Mouse (Mus musculus): Measurements from ENCODE around the gene Spred2. TPM values are rescaled to one million over a fixed set of nuclear protein-coding genes. Genes with fewer than 3 reads are reported as not detected.

Spred2 gene
- polyA plus RNA-seq, 1 experiment from 2014 or later: 8.5 TPM

- no peak for ATAC-seq (replicated peaks; ENCODE audit: low FRiP score, low read depth)
- DNase-seq (ENCODE audit: low spot score): no peak
- no peak for TF ChIP-seq CTCF (IDR thresholded peaks at IDR 0.05; ENCODE audit: low read depth)
- H3K9me3 ChIP-seq (replicated peaks; ENCODE audit: low read length): no peaks in the 10 kb centered on the region
- peak overlapping the region; percentile 25; the same call in 1 of the 2 replicates for H3K4me2 ChIP-seq (ENCODE audit: low read length)
- peak overlapping the region; percentile 86 for H3K27ac ChIP-seq
- WGBS: 31% methylated on average over 16 of the region's 16 CpGs
- no peaks in the 10 kb centered on the region for H3K27me3 ChIP-seq (ENCODE audit: insufficient read depth, low read length)
- no peaks in the 10 kb centered on the region for H3K36me3 ChIP-seq (ENCODE audit: insufficient read depth, low read length)
- H3K4me1 ChIP-seq (replicated peaks; ENCODE audit: insufficient read depth, low read length): peaks cover 59% of the 10 kb centered on the region
- H3K4me3 ChIP-seq (replicated peaks; ENCODE audit: low read depth, low read length): no peak overlapping the region
- H3K9ac ChIP-seq (ENCODE audit: low read depth, low read length): no peak overlapping the region; the same call in 1 of the 2 replicates
These were observed 40.9 kb downstream of the Spred2 start for GRCm38 (mm10) chr11:19965037-19965611.

GRCm38 (mm10) chr11:19965664-19966063 lies 41.5 kb downstream of the Spred2 start:
- Histone ChIP-seq H3K36me3 (ENCODE audit: insufficient read depth, low read length) (no peaks in the 10 kb centered on the region), H3K27ac (peak overlapping the region; percentile 86), H3K4me3 (replicated peaks; ENCODE audit: low read depth, low read length) (no peak overlapping the region), H3K9me3 (replicated peaks; ENCODE audit: low read length) (no peaks in the 10 kb centered on the region), H3K9ac (ENCODE audit: low read depth, low read length) (no peak overlapping the region), H3K4me1 (replicated peaks; ENCODE audit: insufficient read depth, low read length) (peaks cover 59% of the 10 kb centered on the region), H3K4me2 (ENCODE audit: low read length) (no peak overlapping the region), H3K27me3 (ENCODE audit: insufficient read depth, low read length) (no peaks in the 10 kb centered on the region)
- no peak for ATAC-seq (replicated peaks; ENCODE audit: low FRiP score, low read depth)
- TF ChIP-seq CTCF (IDR thresholded peaks at IDR 0.05; ENCODE audit: low read depth): no peak
- 68% methylated on average over 4 of the region's 4 CpGs for WGBS
- no peak for DNase-seq (ENCODE audit: low spot score)

- H3K36me3 ChIP-seq (ENCODE audit: insufficient read depth, low read length): no peaks in the 10 kb centered on the region
- no peak overlapping the region for H3K9ac ChIP-seq (ENCODE audit: low read depth, low read length)
- no peak for ATAC-seq (replicated peaks; ENCODE audit: low FRiP score, low read depth)
- no peak overlapping the region for H3K4me2 ChIP-seq (ENCODE audit: low read length)
- no peak for TF ChIP-seq CTCF (IDR thresholded peaks at IDR 0.05; ENCODE audit: low read depth)
- H3K27me3 ChIP-seq (ENCODE audit: insufficient read depth, low read length): no peaks in the 10 kb centered on the region
- no peaks in the 10 kb centered on the region for H3K9me3 ChIP-seq (replicated peaks; ENCODE audit: low read length)
- 52% methylated on average over 2 of the region's 2 CpGs for WGBS
- H3K4me3 ChIP-seq (replicated peaks; ENCODE audit: low read depth, low read length): no peak overlapping the region
- H3K27ac ChIP-seq: peak overlapping the region; percentile 86; the same call in 1 of the 2 replicates
- H3K4me1 ChIP-seq (replicated peaks; ENCODE audit: insufficient read depth, low read length): peaks cover 59% of the 10 kb centered on the region
- no peak for DNase-seq (ENCODE audit: low spot score)
These were observed 42.1 kb downstream of the Spred2 start for GRCm38 (mm10) chr11:19966294-19966693.

GRCm38 (mm10) chr11:19969584-19969983 lies 45.4 kb downstream of the Spred2 start:
- Histone ChIP-seq H3K9me3 (replicated peaks; ENCODE audit: low read length) (no peaks in the 10 kb centered on the region), H3K4me2 (ENCODE audit: low read length) (no peak overlapping the region), H3K27me3 (ENCODE audit: insufficient read depth, low read length) (no peaks in the 10 kb centered on the region), H3K9ac (ENCODE audit: low read depth, low read length) (no peak overlapping the region), H3K36me3 (ENCODE audit: insufficient read depth, low read length) (no peaks in the 10 kb centered on the region), H3K27ac (peak overlapping the region; percentile 32; the same call in 1 of the 2 replicates), H3K4me3 (replicated peaks; ENCODE audit: low read depth, low read length) (no peak overlapping the region), H3K4me1 (replicated peaks; ENCODE audit: insufficient read depth, low read length) (peaks cover 46% of the 10 kb centered on the region)
- ATAC-seq (replicated peaks; ENCODE audit: low FRiP score, low read depth) (no peak), DNase-seq (ENCODE audit: low spot score) (peak; percentile 67)
- WGBS: 9% methylated on average over 5 of the region's 5 CpGs
- TF ChIP-seq CTCF (IDR thresholded peaks at IDR 0.05; ENCODE audit: low read depth): 0 out of 2 replicates have a peak, but pooled peaks have one; percentile 17

DNA sequence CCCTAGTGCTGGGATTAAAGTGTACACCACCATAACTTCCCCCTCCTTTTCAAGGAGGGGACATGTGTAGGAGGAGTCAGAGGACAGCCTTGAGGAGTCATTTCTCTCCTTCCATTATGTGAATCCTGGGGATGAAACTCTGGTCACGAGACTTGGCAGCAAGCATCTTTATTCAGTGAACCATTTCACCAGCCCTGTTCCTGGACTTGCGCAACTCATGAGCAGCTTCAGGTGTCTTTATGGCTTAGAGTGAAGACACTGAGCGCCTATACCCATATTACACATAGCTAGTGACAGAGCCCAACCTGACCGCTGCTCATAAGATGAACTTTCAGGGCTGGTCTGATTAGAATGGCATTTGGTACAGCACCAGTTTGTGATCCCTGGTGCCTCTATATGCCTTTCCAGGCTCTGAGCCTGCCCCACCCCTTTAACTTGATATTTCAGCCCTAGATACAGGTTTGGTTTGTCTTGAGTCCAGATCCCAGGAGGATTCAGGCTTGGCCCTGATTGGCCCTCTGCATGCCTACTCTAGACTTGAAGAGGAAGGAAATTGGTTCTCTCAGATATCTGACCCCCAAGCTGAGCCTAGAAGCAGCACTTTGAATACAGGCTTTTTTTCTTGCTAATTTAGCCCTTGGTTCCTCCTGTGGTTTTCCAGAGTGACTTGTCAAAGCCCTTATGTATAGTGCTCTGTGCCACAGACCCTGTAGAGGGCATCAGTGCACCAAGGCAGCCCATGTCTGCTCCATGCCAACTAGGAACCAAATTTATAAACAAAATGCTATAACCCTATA lies 48.0 kb downstream of the Spred2 start:
- H3K9ac ChIP-seq (ENCODE audit: low read depth, low read length): no peak overlapping the region
- H3K4me3 ChIP-seq (replicated peaks; ENCODE audit: low read depth, low read length): no peak overlapping the region
- no peak overlapping the region for H3K27ac ChIP-seq
- no peaks in the 10 kb centered on the region for H3K9me3 ChIP-seq (replicated peaks; ENCODE audit: low read length)
- H3K36me3 ChIP-seq (ENCODE audit: insufficient read depth, low read length): no peaks in the 10 kb centered on the region
- DNase-seq (ENCODE audit: low spot score) (no peak), ATAC-seq (replicated peaks; ENCODE audit: low FRiP score, low read depth) (peak; percentile 48)
- H3K4me1 ChIP-seq (replicated peaks; ENCODE audit: insufficient read depth, low read length): peaks cover 26% of the 10 kb centered on the region
- WGBS: 79% methylated on average over 4 of the region's 4 CpGs
- H3K27me3 ChIP-seq (ENCODE audit: insufficient read depth, low read length): no peaks in the 10 kb centered on the region
- TF ChIP-seq CTCF (IDR thresholded peaks at IDR 0.05; ENCODE audit: low read depth): peak; percentile 72
- no peak overlapping the region for H3K4me2 ChIP-seq (ENCODE audit: low read length)

GRCm38 (mm10) chr11:19973032-19973790 lies 49.0 kb downstream of the Spred2 start:
- 29% methylated on average over 7 of the region's 7 CpGs for WGBS
- DNase-seq (ENCODE audit: low spot score) (no peak), ATAC-seq (replicated peaks; ENCODE audit: low FRiP score, low read depth) (no peak)
- Histone ChIP-seq H3K9me3 (replicated peaks; ENCODE audit: low read length) (no peaks in the 10 kb centered on the region), H3K4me3 (replicated peaks; ENCODE audit: low read depth, low read length) (no peak overlapping the region), H3K4me2 (ENCODE audit: low read length) (no peak overlapping the region), H3K4me1 (replicated peaks; ENCODE audit: insufficient read depth, low read length) (peaks cover 28% of the 10 kb centered on the region), H3K27me3 (ENCODE audit: insufficient read depth, low read length) (no peaks in the 10 kb centered on the region), H3K36me3 (ENCODE audit: insufficient read depth, low read length) (no peaks in the 10 kb centered on the region), H3K9ac (ENCODE audit: low read depth, low read length) (no peak overlapping the region), H3K27ac (peak overlapping the region; percentile 31; the same call in 1 of the 2 replicates)
- no peak for TF ChIP-seq CTCF (IDR thresholded peaks at IDR 0.05; ENCODE audit: low read depth)
